ENCODE assay signal across 9 mouse cellular contexts in the genomic region with DNA sequence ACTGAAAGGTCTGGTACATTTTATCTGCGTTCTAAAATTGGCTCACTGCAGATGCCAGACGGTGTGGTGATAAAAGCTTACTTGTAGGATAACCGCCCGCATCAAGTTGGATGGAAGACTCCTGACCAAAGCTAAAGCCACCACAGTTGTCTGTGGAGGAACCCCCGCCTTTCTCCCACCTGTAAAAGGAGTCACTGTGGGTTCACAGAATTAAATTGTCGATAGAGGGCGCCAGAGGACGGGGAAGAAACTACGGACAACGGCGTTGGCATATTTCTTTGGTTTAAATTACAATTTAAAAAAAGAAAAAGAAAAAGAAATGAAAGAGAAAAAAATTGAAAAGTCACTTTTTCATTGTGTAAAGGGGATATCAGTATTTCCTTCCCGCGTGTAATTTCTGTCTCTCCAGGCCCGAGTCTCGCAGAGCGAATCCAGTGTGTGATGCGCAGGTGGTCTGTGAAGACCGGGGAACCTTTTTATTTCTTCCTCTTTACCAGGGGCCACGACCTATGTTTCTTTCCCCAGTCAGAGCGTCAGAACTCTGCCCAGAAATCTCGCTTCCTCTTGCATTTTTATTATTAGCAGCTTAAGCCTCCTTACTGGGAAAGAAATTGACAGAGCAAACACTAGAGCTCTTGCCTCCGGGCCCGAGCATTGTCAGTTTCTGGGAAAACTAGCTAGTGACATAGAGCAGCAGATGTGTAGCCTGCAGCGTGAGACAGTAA. TPM values are rescaled to one million over a fixed set of nuclear protein-coding genes. Genes with fewer than 3 reads are reported as not detected.
DNase-seq lines count a peak whose midpoint lies in the region; TF ChIP-seq lines count a peak whose summit lies in the region.
"Had no signal": no experiment of that assay in that cellular context is flagged by ENCODE, and none has a peak within 500 bp of the region (broad histone marks: within the 10 kb centered on the region; RNA-seq: fewer than 3 reads in every experiment).

No protein-coding gene starts in this region.

- peak; percentile 64 for DNase-seq in urinary bladder, postnatal 14 days (ENCODE audit: low spot score)
- DNase-seq in urinary bladder, adult 2 months (ENCODE audit: low spot score): no peak
- peak; percentile 7 to 49 for DNase-seq in adrenal gland, postnatal 4 days (ENCODE audit: low spot score in 2 of 2)
- peak; percentile 65 for DNase-seq in layer of hippocampus, adult 11-12 months (ENCODE audit: low spot score)
- DNase-seq in lung, postnatal 10 days: peak; percentile 80
- peak; percentile 55 to 77 for DNase-seq in right cerebral cortex, postnatal 10 days (ENCODE audit: low spot score in 2 of 2)
- DNase-seq in Muller cell, postnatal 12 days (ENCODE audit: inconsistent ontology term): no peak

- no peak overlapping the region for H3K4me3 ChIP-seq in embryonic fibroblast, embryonic 13.5 days (ENCODE audit: insufficient read depth, low read length)
- H3K4me3 ChIP-seq: hindbrain, embryonic 15.5 days had no signal

- H3K4me1 ChIP-seq in embryonic fibroblast, embryonic 13.5 days (ENCODE audit: control insufficient read depth, insufficient read depth, low read length): no peaks in the 10 kb centered on the region; the same call in 1 of the 2 replicates

- peak; percentile 17; the same call in 1 of the 2 replicates for TF ChIP-seq CTCF in embryonic fibroblast, embryonic 13.5 days (IDR thresholded peaks at IDR 0.05; ENCODE audit: borderline replicate concordance, insufficient read depth, low read length)

- H3K27ac ChIP-seq in embryonic fibroblast, embryonic 13.5 days (ENCODE audit: insufficient read depth, low read length): no peak overlapping the region
- H3K27ac ChIP-seq: hindbrain, embryonic 15.5 days had no signal

- no peak for TF ChIP-seq POLR2A in embryonic fibroblast, embryonic 13.5 days (IDR thresholded peaks at IDR 0.05; ENCODE audit: low read depth, low read length)

RNA-seq across cellular contexts. Expression of gene Rpl34, which starts 30.7 kb away (rescaled TPM):
- 2,153 and 2,445 TPM in 2 replicates for polyA plus RNA-seq in urinary bladder, adult 2 months (2012; rRNA removed)
- 1,000 to 10,000 TPM in 1 of 2 experiments, 100 to 1,000 TPM in 1; 996 to 1,125 TPM for total RNA-seq in adrenal gland, postnatal 4 days (2021)
- 1,245 and 1,289 TPM in 2 replicates for polyA plus RNA-seq in embryonic fibroblast, embryonic 13.5 days (2011; ENCODE audit: insufficient read length, low read depth, missing spikeins)

RNA-seq across cellular contexts. Expression of gene Ostc, which starts 51.6 kb away (rescaled TPM):
- polyA plus RNA-seq in urinary bladder, adult 2 months (2012; rRNA removed): 89.6 and 103 TPM in 2 replicates
- total RNA-seq in adrenal gland, postnatal 4 days (2021): 100 to 1,000 TPM; 122 to 123 TPM
- 279 and 363 TPM in 2 replicates for polyA plus RNA-seq in embryonic fibroblast, embryonic 13.5 days (2011; ENCODE audit: insufficient read length, low read depth, missing spikeins)

Comparison
In these comparisons a context has a peak if more than half of its experiments do, and no peak if none do; other contexts are left out.
1. DNase-seq: peak in urinary bladder, postnatal 14 days (single experiment), adrenal gland, postnatal 4 days (2 of 2), layer of hippocampus, adult 11-12 months (single experiment), lung, postnatal 10 days (single experiment) and right cerebral cortex, postnatal 10 days (2 of 2); none in urinary bladder, adult 2 months (single experiment) and Muller cell, postnatal 12 days (single experiment).